Mouse (Mus musculus) liver, embryonic 15.5 days (tissue): ENCODE results near the gene Obsl1. TPM values are rescaled to one million over a fixed set of nuclear protein-coding genes. Genes with fewer than 3 reads are reported as not detected.

Experiments
- ATAC-seq: fragments of 200-750 bp; cut with Nextera tagmentation; 2 replicates; pipeline ENCODE4 v1.8.0; 2017; ENCODE audit warnings: moderate number of reproducible peaks, mild to moderate bottlenecking, moderate library complexity; ENCODE audit not compliant: insufficient read depth
- H3K27ac ChIP-seq: fragments of 300-500 bp; sonication (generic); replicated peaks from 2 replicates; pipeline ENCODE4 v1.5.1; 2015; ENCODE audit warnings: mild to moderate bottlenecking, inconsistent platforms
- H3K27me3 ChIP-seq: fragments of 300-500 bp; sonication (generic); 2 replicates; pipeline ENCODE4 v1.6.1; 2015; ENCODE audit warnings: mild to moderate bottlenecking, inconsistent platforms
- H3K36me3 ChIP-seq: fragments of 300-500 bp; sonication (generic); replicated peaks from 2 replicates; pipeline ENCODE4 v1.6.1; 2015; ENCODE audit warnings: moderate library complexity, mild to moderate bottlenecking, inconsistent platforms
- H3K4me1 ChIP-seq: fragments of 300-500 bp; sonication (generic); replicated peaks from 2 replicates; pipeline ENCODE4 v1.6.1; 2015; ENCODE audit warnings: inconsistent platforms
- H3K4me2 ChIP-seq: fragments of 300-500 bp; sonication (generic); 2 replicates; pipeline ENCODE4 v1.6.1; 2015; ENCODE audit warnings: moderate library complexity, mild to moderate bottlenecking, inconsistent platforms
- H3K4me3 ChIP-seq: fragments of 300-500 bp; sonication (generic); replicated peaks from 2 replicates; pipeline ENCODE4 v1.5.1; 2015; ENCODE audit warnings: mild to moderate bottlenecking, inconsistent platforms
- H3K9ac ChIP-seq: fragments of 300-500 bp; sonication (generic); 2 replicates; pipeline ENCODE4 v1.6.1; 2015; ENCODE audit warnings: moderate library complexity, mild to moderate bottlenecking, inconsistent platforms
- H3K9me3 ChIP-seq: fragments of 300-500 bp; sonication (generic); replicated peaks from 2 replicates; pipeline ENCODE4 v1.6.1; 2016; ENCODE audit warnings: inconsistent platforms
- WGBS: fragments of 180-500 bp; shearing (Covaris S2); methylation state at CpG from one replicate; pipeline ENCODE4 v1.1.7; 2015; ENCODE audit warnings: mixed read lengths; ENCODE audit not compliant: insufficient replicate concordance; 5-methylcytosine and 5-hydroxymethylcytosine counted together
- polyA plus RNA-seq: library from polyadenylated mRNA; unstranded; fragments of >200 nt; fragmentation: Nextera tagmentation; extraction: Ambion mirVana; gene quantifications from 2 replicates; pipeline ENCODE4 v1.2.1, GENCODE M21; 2015

The Obsl1 gene
- polyA plus RNA-seq, 1 experiment from 2014 or later: 7.3 TPM

- Histone ChIP-seq H3K4me1 (peaks cover 28% of the 10 kb centered on the region), H3K4me3 (0 out of 2 replicates have a peak overlapping the region, but pooled peaks have one; percentile 68), H3K9ac (no peak overlapping the region), H3K27me3 (peaks cover 100% of the 10 kb centered on the region), H3K36me3 (no peaks in the 10 kb centered on the region), H3K9me3 (no peaks in the 10 kb centered on the region), H3K27ac (no peak overlapping the region), H3K4me2 (peak overlapping the region; percentile 94)
- 17% methylated on average over 13 of the region's 13 CpGs for WGBS
- no peak for ATAC-seq
These were observed 26.2 kb downstream of the Obsl1 start for GRCm38 (mm10) chr1:75480036-75480435.

GRCm38 (mm10) chr1:75479635-75479989 is 26.6 kb downstream of the Obsl1 start:
- H3K27me3 ChIP-seq: peaks cover 100% of the 10 kb centered on the region
- 4% methylated on average over 24 of the region's 24 CpGs for WGBS
- H3K27ac ChIP-seq: no peak overlapping the region
- no peaks in the 10 kb centered on the region for H3K36me3 ChIP-seq
- peaks cover 28% of the 10 kb centered on the region for H3K4me1 ChIP-seq
- H3K4me2 ChIP-seq: peak overlapping the region; percentile 94
- peak overlapping the region; percentile 68 for H3K4me3 ChIP-seq
- no peak for ATAC-seq
- no peak overlapping the region for H3K9ac ChIP-seq
- no peaks in the 10 kb centered on the region for H3K9me3 ChIP-seq

GRCm38 (mm10) chr1:75478916-75479634 is 27.2 kb downstream of the Obsl1 start, which contains the start of the genes Chpf and Tmem198:
Gene Chpf (minus strand): TSS chr1:75479307.
Gene Tmem198 (plus strand): TSS chr1:75479532.
- H3K27ac ChIP-seq: 0 out of 2 replicates have a peak within 1 kb of the TSS, but pooled peaks have one; percentile 57
- peaks cover 99% of the 10 kb centered on the region for H3K27me3 ChIP-seq
- no peaks in the 10 kb centered on the region for H3K9me3 ChIP-seq
- under 1% methylated on average over 76 of the region's 76 CpGs for WGBS
- no peaks in the 10 kb centered on the region for H3K36me3 ChIP-seq
- H3K4me3 ChIP-seq: peak within 1 kb of the TSS; percentile 68
- peak; percentile 88 for ATAC-seq
- peak within 1 kb of the TSS; percentile 51 for H3K9ac ChIP-seq
- H3K4me2 ChIP-seq: peak within 1 kb of the TSS; percentile 94
- peaks cover 28% of the 10 kb centered on the region for H3K4me1 ChIP-seq

- WGBS: 1% methylated on average over 21 of the region's 25 CpGs
- H3K9me3 ChIP-seq: no peaks in the 10 kb centered on the region
These were observed 27.8 kb downstream of the Obsl1 start for GRCm38 (mm10) chr1:75478497-75478896.

DNA sequence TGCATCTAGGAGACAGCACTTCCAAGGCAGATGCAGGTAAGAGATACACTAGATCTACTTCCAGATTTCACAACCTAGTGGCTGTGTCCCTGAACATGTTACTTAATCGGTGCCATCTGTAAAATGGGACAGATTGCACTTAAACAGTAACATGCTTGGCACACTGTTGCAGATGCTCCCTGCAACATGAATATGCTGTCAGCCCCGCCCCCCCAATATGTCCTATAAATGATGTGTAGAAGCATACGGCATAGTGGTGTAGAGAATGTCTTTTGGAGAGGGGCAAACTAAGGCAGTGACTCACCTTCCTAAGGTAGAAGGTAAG is 28.3 kb downstream of the Obsl1 start:
- Histone ChIP-seq H3K36me3 (no peaks in the 10 kb centered on the region), H3K4me2 (peak overlapping the region; percentile 94), H3K27ac (no peak overlapping the region), H3K9me3 (no peaks in the 10 kb centered on the region), H3K4me1 (peaks cover 28% of the 10 kb centered on the region), H3K4me3 (peak overlapping the region; percentile 68), H3K9ac (no peak overlapping the region), H3K27me3 (peaks cover 99% of the 10 kb centered on the region)
- WGBS: 27% methylated on average over 3 of the region's 3 CpGs
- ATAC-seq: no peak

More at GRCm38 (mm10) chr1:75478497-75478896, 27.8 kb downstream of the Obsl1 start:
- Histone ChIP-seq H3K27ac (no peak overlapping the region), H3K4me2 (peak overlapping the region; percentile 94), H3K4me3 (peak overlapping the region; percentile 68), H3K36me3 (no peaks in the 10 kb centered on the region), H3K9ac (peak overlapping the region; percentile 51), H3K27me3 (peaks cover 99% of the 10 kb centered on the region), H3K4me1 (peaks cover 28% of the 10 kb centered on the region)
- ATAC-seq: peak; percentile 8

DNA sequence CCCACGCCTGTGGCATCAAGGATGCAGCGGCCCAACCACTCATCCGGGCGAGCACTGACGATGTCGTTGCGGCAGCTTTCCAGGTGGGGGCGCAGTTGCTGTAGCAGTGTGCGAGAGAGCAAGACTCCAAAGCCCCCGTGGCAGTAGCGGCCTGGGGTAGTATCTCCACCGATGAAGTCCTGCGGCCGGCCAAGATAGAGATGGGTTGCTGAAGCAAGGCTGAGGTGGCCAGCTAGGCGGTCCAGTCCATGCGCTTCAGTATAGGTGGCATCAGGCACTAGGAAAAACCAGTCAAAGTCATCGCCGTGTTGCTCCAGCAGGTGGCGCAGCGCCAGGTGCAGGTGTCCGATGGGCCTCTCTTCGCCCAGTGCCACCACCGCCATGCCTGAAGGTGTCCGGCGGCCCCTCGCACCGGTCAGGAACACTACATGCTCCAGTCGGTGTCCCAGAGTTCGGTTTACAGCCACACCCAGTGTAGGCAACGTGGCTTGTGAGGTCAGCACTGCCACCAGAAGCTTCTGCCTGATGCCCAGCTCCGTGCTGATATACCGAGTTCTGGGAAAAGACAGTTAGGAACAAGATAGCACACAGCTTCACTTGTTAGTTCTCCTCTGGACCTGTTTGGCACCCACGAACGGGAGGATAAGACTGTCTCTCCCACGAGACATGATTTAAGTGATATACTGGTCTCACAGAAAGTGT is 28.8 kb downstream of the Obsl1 start:
- 9% methylated on average over 35 of the region's 35 CpGs for WGBS
- Histone ChIP-seq H3K9ac (no peak overlapping the region), H3K4me3 (peak overlapping the region; percentile 68), H3K4me2 (peak overlapping the region; percentile 94), H3K27ac (no peak overlapping the region), H3K27me3 (peaks cover 99% of the 10 kb centered on the region), H3K4me1 (peaks cover 28% of the 10 kb centered on the region), H3K9me3 (no peaks in the 10 kb centered on the region), H3K36me3 (no peaks in the 10 kb centered on the region)
- ATAC-seq: no peak

DNA sequence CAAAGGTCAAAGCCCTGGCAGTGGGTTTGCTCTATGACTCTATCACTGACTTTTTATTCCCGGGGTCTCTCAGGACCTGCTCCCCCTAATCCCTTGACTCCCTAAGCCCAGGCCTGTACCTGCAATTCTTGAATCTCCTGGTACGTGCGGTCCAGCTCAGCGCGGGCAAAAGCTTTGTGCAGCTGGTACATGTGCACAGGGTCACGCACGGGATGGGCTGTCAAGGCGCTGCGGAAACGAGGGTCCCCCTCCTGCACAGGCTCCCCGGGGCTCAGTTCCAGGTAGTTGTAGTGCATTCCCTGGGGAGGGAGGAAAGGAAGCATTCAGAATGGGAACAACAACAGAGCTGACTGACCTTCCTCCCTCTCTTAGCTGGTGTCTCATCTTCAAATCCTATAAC is 29.8 kb downstream of the Obsl1 start:
- Histone ChIP-seq H3K4me2 (no peak overlapping the region), H3K36me3 (no peaks in the 10 kb centered on the region), H3K27me3 (peaks cover 98% of the 10 kb centered on the region), H3K4me1 (peaks cover 28% of the 10 kb centered on the region), H3K9me3 (no peaks in the 10 kb centered on the region), H3K9ac (no peak overlapping the region), H3K27ac (no peak overlapping the region), H3K4me3 (no peak overlapping the region)
- 82% methylated on average over 11 of the region's 11 CpGs for WGBS
- no peak for ATAC-seq

GRCm38 (mm10) chr1:75469287-75469825 is 36.9 kb downstream of the Obsl1 start:
- Histone ChIP-seq H3K4me3 (no peak overlapping the region), H3K36me3 (no peaks in the 10 kb centered on the region), H3K9ac (no peak overlapping the region), H3K4me1 (peaks cover 18% of the 10 kb centered on the region), H3K4me2 (no peak overlapping the region), H3K9me3 (no peaks in the 10 kb centered on the region), H3K27me3 (peaks cover 93% of the 10 kb centered on the region), H3K27ac (no peak overlapping the region)
- no peak for ATAC-seq
- WGBS: 64% methylated on average over 17 of the region's 17 CpGs

DNA sequence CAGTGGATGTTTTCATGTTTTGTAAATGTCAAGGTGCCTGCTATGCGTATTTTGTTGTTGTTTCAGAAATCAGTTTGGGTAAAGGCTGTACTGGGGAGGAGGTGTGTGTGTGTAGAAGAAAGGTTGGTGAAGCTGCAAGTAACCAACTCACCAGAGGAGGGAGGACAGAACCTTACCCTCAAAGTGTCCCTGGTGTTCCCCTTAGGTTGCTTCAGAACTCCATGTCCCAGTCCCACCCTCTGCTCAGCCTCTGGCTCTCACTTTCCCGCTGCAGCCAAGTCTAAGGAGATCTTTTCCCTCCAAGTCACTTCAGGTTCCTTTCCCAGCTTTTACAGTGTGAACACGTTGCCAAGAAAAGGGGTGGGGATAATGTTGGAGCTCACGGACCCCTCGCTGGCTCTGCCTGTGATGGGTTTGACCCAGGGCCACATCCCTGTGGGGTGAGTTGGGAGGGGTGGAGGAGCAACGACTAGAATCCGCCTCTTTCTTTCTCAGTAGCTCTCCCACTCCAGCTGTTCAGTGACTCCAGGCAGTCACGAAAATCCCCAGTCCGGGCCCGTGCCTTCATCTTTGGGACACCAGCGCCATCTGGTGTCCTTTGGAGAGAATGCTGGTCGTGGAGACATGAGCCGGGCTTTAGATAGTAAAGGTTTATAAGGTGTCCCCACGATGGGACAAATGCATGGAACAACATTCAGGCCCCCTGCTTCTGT is 38.9 kb downstream of the Obsl1 start:
- no peak for ATAC-seq
- no peak overlapping the region for H3K27ac ChIP-seq
- H3K4me1 ChIP-seq: peaks cover 37% of the 10 kb centered on the region
- H3K9me3 ChIP-seq: no peaks in the 10 kb centered on the region
- WGBS: 7% methylated on average over 14 of the region's 14 CpGs
- peaks cover 85% of the 10 kb centered on the region for H3K27me3 ChIP-seq
- H3K4me2 ChIP-seq: no peak overlapping the region
- no peaks in the 10 kb centered on the region for H3K36me3 ChIP-seq
- no peak overlapping the region for H3K4me3 ChIP-seq
- H3K9ac ChIP-seq: no peak overlapping the region

GRCm38 (mm10) chr1:75463652-75464204 is 42.5 kb downstream of the Obsl1 start:
- H3K36me3 ChIP-seq: no peaks in the 10 kb centered on the region
- 0 out of 2 replicates have a peak overlapping the region, but pooled peaks have one; percentile 21 for H3K9ac ChIP-seq
- no peaks in the 10 kb centered on the region for H3K9me3 ChIP-seq
- peak; percentile 81 for ATAC-seq
- H3K27me3 ChIP-seq: peaks cover 70% of the 10 kb centered on the region
- WGBS: 34% methylated on average over 5 of the region's 5 CpGs
- peak overlapping the region; percentile 70 for H3K27ac ChIP-seq
- peak overlapping the region; percentile 32 for H3K4me3 ChIP-seq
- H3K4me2 ChIP-seq: peak overlapping the region; percentile 64
- H3K4me1 ChIP-seq: peaks cover 50% of the 10 kb centered on the region
